Mouse (Mus musculus) liver, embryonic 15.5 days (tissue): Measurements from ENCODE around the gene Gm21060. TPM values are rescaled to one million over a fixed set of nuclear protein-coding genes. Genes with fewer than 3 reads are reported as not detected.
"Not testable (repeated sequence)": the region's sequence is repeated elsewhere in the genome, so short reads cannot be mapped to it uniquely, and the experiment has no call there.

Experiments used
- ATAC-seq: fragments of 200-750 bp; cut with Nextera tagmentation; 2 replicates; pipeline ENCODE4 v1.8.0; 2017; ENCODE audit warnings: moderate number of reproducible peaks, mild to moderate bottlenecking, moderate library complexity; ENCODE audit not compliant: insufficient read depth
- H3K27ac ChIP-seq: fragments of 300-500 bp; sonication (generic); replicated peaks from 2 replicates; pipeline ENCODE4 v1.5.1; 2015; ENCODE audit warnings: mild to moderate bottlenecking, inconsistent platforms
- H3K27me3 ChIP-seq: fragments of 300-500 bp; sonication (generic); 2 replicates; pipeline ENCODE4 v1.6.1; 2015; ENCODE audit warnings: mild to moderate bottlenecking, inconsistent platforms
- H3K36me3 ChIP-seq: fragments of 300-500 bp; sonication (generic); replicated peaks from 2 replicates; pipeline ENCODE4 v1.6.1; 2015; ENCODE audit warnings: moderate library complexity, mild to moderate bottlenecking, inconsistent platforms
- H3K4me1 ChIP-seq: fragments of 300-500 bp; sonication (generic); replicated peaks from 2 replicates; pipeline ENCODE4 v1.6.1; 2015; ENCODE audit warnings: inconsistent platforms
- H3K4me2 ChIP-seq: fragments of 300-500 bp; sonication (generic); 2 replicates; pipeline ENCODE4 v1.6.1; 2015; ENCODE audit warnings: moderate library complexity, mild to moderate bottlenecking, inconsistent platforms
- H3K4me3 ChIP-seq: fragments of 300-500 bp; sonication (generic); replicated peaks from 2 replicates; pipeline ENCODE4 v1.5.1; 2015; ENCODE audit warnings: mild to moderate bottlenecking, inconsistent platforms
- H3K9ac ChIP-seq: fragments of 300-500 bp; sonication (generic); 2 replicates; pipeline ENCODE4 v1.6.1; 2015; ENCODE audit warnings: moderate library complexity, mild to moderate bottlenecking, inconsistent platforms
- H3K9me3 ChIP-seq: fragments of 300-500 bp; sonication (generic); replicated peaks from 2 replicates; pipeline ENCODE4 v1.6.1; 2016; ENCODE audit warnings: inconsistent platforms
- WGBS: fragments of 180-500 bp; shearing (Covaris S2); methylation state at CpG from one replicate; pipeline ENCODE4 v1.1.7; 2015; ENCODE audit warnings: mixed read lengths; ENCODE audit not compliant: insufficient replicate concordance; 5-methylcytosine and 5-hydroxymethylcytosine counted together
- polyA plus RNA-seq: library from polyadenylated mRNA; unstranded; fragments of >200 nt; fragmentation: Nextera tagmentation; extraction: Ambion mirVana; gene quantifications from 2 replicates; pipeline ENCODE4 v1.2.1, GENCODE M21; 2015

Gm21060 gene
- polyA plus RNA-seq, result not detected in 2 replicates

DNA sequence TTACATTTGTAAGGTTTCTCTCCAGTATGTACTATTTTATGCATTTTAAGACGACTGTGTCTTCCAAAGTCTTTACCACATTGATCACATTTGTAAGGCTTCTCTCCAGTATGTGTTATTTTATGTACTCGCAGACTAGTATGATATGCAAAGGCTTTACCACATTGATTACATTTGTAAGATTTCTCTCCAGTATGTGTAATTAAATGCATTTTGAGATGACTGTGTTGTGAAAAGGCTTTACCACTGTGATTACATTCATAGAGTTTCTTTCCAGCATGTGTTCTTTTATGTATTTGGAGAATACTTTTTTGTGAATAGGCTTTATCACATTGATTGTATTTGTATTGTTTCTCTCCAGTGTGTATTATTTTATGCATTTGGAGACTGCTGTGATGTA lies at the start of gene Gm21060:
Gene Gm21060, minus strand, starts transcription at position 101 of the 400 bp plus-strand sequence.
- WGBS, result 61% methylated on average over 2 of the region's 2 CpGs
- ATAC-seq, result no peak
- no peaks in the 10 kb centered on the region for H3K9me3 ChIP-seq
- no peaks in the 10 kb centered on the region for H3K4me1 ChIP-seq
- H3K27me3 ChIP-seq, result no peaks in the 10 kb centered on the region
- H3K4me2 ChIP-seq, result no peak within 1 kb of the TSS
- no peak within 1 kb of the TSS for H3K4me3 ChIP-seq
- no peak within 1 kb of the TSS for H3K9ac ChIP-seq
- no peaks in the 10 kb centered on the region for H3K36me3 ChIP-seq
- H3K27ac ChIP-seq, result no peak within 1 kb of the TSS

DNA sequence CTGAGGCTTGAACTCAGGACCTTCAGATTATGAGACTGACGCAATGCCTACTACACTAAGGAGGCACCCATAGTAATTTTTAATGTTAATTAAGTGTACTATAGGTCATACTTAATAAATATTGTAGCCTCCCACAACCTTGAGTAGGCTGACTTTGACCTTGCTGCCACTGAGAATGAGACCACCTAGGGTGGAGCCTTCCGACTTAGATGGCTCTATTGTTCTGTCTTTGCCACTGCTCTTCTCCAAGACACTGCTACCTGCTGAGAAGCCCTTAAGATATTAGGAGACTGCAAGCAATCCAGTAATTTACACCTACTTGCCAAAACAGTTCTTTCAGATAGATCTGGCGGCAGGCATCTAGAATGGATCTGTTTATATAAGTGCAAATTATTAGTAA lies 24.0 kb upstream of the Gm21060 start:
- not testable (repeated sequence) for H3K4me3 ChIP-seq, H3K36me3 ChIP-seq, H3K4me2 ChIP-seq, H3K27ac ChIP-seq, H3K9ac ChIP-seq, H3K9me3 ChIP-seq, H3K27me3 ChIP-seq, H3K4me1 ChIP-seq, ATAC-seq
- WGBS, result 64% methylated on average over 3 of the region's 3 CpGs

DNA sequence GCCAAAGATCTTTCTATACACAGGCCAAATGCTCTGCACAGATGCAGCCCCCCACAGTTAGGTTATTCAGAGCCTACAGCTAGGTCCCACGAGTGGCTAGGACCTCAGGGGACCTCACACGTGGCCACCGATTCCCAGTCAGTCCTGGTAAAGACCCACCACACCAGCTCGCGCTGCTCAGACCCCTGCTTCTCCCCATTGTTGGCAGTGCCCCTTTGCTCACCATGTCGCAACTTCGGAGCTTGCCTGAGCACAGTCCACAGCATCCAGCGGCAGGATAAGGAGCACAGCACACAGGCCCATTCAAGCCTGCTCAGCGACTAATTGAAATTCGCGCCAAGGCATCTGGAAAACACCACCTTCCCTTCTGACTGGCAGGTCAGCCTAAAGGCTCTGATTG lies 16.3 kb upstream of the Gm21060 start:
- H3K4me2 ChIP-seq, H3K4me3 ChIP-seq, H3K9me3 ChIP-seq, ATAC-seq, H3K27me3 ChIP-seq, H3K9ac ChIP-seq, H3K27ac ChIP-seq, H3K36me3 ChIP-seq, H3K4me1 ChIP-seq: not testable (repeated sequence)
- 41% methylated on average over 11 of the region's 11 CpGs for WGBS

DNA sequence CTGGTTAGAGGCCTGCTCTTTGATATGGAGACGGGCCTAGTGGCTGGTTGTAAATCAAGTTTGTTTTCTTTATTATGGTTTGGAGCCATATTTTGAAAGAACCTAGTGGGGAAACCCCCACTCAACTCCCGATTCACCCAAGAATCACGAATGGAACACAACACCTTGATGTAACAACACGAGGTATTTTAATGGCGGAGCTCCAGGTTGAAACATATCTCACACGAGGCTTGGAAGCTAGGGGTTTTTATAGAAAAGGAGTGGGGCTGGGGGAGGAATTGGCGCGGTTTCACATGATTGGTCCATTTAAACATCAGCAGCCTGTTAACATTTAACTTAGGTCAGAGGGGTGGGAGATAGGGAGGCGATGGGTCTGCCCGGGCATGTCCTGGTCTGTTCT lies 15.5 kb upstream of the Gm21060 start:
- H3K4me3 ChIP-seq, ATAC-seq, H3K4me2 ChIP-seq, H3K9me3 ChIP-seq, H3K27ac ChIP-seq, H3K27me3 ChIP-seq, H3K9ac ChIP-seq, H3K36me3 ChIP-seq, H3K4me1 ChIP-seq: not testable (repeated sequence)
- 69% methylated on average over 10 of the region's 10 CpGs for WGBS

DNA sequence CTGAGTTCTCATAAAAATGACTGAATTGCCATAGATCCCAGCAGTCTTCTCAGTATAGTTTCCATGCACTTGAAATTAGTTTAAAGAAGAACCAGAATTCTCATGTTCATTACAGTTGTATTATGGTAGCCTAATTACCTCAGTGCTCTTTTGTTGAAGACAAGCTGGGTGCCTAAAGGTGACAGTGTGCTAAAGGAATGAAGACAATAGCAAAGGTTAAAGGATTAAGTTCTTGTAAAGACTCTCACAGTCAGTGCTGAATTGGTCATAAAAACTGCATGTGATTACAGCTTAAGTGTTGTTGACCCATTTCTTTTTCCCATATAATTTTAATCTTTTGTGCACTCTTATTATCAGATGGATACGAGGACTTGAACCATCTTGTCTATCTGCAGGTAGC lies 11.2 kb upstream of the Gm21060 start:
- not testable (repeated sequence) for H3K4me1 ChIP-seq, H3K4me2 ChIP-seq, H3K27ac ChIP-seq, H3K36me3 ChIP-seq, H3K27me3 ChIP-seq, H3K9ac ChIP-seq, H3K4me3 ChIP-seq, ATAC-seq, H3K9me3 ChIP-seq
- WGBS, result 43% methylated on average over 1 of the region's 1 CpGs

DNA sequence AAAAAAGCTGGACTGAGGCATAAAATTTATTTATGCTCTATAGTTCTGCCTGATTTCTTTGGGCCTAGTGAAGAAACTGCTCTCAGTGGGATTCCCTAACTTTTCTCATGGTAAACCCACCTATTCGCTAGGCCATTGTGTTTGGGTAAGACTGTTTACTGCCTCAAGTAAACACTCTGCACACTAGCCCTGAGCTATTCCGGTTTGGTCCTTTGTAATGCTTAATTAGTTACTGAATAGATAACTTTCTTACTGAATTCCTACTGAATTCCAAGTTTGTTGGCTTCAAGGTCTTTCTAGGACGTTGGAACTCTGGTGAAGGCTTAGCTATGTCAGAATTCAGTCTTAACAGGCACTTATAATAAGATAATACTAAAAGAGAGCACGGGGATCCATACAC lies 11.8 kb downstream of the Gm21060 start:
- H3K27ac ChIP-seq, H3K4me2 ChIP-seq, H3K36me3 ChIP-seq, H3K4me1 ChIP-seq, H3K27me3 ChIP-seq, H3K4me3 ChIP-seq, ATAC-seq, H3K9ac ChIP-seq, H3K9me3 ChIP-seq: not testable (repeated sequence)
- WGBS, result 55% methylated on average over 4 of the region's 4 CpGs

DNA sequence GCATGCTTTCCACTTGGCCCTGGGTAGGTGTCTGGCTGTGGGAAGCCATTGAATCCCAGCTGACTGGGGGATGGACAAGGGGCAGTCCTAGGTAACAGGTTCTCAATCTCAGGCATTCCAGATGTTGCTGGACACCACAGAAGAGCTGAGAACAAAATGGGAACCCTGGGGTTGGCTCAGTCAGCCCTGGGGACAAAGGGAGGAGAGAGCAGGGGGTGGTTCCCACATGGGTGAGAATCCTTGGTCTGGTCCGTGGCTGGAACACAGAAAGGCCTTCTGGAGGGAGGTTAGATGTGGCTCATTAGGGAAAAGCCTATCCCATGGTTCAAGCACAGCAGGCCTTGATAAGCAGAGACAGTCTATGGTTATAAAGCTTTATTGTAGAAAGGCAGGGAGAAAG lies 13.3 kb downstream of the Gm21060 start:
- H3K4me2 ChIP-seq, result no peak overlapping the region
- no peaks in the 10 kb centered on the region for H3K4me1 ChIP-seq
- ATAC-seq, result no peak
- H3K9ac ChIP-seq, result no peak overlapping the region
- WGBS, result 36% methylated on average over 1 of the region's 1 CpGs
- H3K36me3 ChIP-seq, result no peaks in the 10 kb centered on the region
- H3K27ac ChIP-seq, result no peak overlapping the region
- no peaks in the 10 kb centered on the region for H3K27me3 ChIP-seq
- no peak overlapping the region for H3K4me3 ChIP-seq
- no peaks in the 10 kb centered on the region for H3K9me3 ChIP-seq

DNA sequence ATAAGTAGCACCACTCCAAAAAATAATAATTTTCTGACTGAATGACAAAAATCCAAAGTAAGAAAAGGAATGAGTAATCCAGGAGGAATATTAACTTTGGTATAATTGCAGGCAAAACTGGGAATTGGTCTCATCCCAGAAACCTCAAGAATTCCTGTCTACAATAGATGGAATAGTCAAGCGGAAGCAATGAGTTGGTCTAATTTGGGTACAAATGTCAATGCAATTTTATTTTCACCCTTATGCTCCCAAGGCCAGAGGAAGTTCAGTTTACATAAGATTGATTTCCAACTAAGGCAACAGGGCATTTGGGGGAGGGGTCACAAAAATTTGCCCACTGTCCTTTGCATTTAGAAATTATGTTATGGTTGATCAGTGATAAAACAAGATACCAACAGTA lies 21.4 kb downstream of the Gm21060 start:
- H3K9ac ChIP-seq, result no peak overlapping the region
- no peak for ATAC-seq
- WGBS, result 60% methylated on average over 1 of the region's 1 CpGs

DNA sequence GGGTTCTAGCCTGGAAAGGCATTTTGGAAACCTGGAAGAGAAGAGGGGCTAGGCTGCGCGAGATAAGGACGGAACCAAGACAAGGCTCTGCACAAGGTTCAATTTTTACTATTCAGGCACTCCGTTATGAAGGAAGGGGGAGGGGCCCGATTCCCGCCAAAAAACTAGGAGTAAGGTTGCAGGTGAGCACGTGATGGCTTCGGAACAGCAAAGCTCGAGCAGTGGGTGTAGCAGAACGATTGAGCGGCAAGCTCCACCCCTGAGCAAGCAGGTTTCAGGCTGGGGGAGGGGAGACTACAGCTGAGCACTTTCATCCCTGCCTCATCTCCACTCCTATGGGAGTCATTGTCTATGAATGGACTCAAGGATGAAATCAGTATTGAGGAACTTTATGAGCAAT lies 27.7 kb downstream of the Gm21060 start:
- H3K9ac ChIP-seq, H3K36me3 ChIP-seq, ATAC-seq, H3K4me2 ChIP-seq, H3K9me3 ChIP-seq, H3K4me1 ChIP-seq, H3K27ac ChIP-seq, H3K4me3 ChIP-seq, H3K27me3 ChIP-seq: not testable (repeated sequence)
- WGBS, result 28% methylated on average over 11 of the region's 11 CpGs

More for the DNA sequence above, 21.4 kb downstream of the Gm21060 start:
- no peaks in the 10 kb centered on the region for H3K4me1 ChIP-seq
- no peaks in the 10 kb centered on the region for H3K36me3 ChIP-seq
- H3K27me3 ChIP-seq, result no peaks in the 10 kb centered on the region
- H3K4me2 ChIP-seq, result no peak overlapping the region
- no peaks in the 10 kb centered on the region for H3K9me3 ChIP-seq
- no peak overlapping the region for H3K27ac ChIP-seq
- no peak overlapping the region for H3K4me3 ChIP-seq

DNA sequence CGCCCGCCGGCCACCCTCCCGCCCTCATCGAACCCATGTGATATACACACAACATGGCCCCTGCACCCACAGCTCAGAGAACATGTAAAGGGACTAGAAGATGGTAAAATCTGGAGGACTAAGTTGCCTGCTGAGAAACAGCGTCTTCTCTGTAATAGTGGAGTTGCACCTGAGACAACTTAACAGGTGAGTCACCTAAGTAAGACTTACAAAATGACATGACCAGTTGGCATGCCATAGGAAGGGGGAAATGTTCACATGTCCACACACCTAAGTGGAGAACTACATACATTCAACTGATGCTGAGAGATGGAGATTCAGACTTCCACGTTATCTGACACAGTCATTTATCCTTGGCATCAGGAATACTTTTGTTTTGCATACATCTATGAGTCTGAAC lies 29.7 kb downstream of the Gm21060 start:
- H3K4me1 ChIP-seq, result 0 out of 2 replicates have a peak, but pooled peaks cover 4% of the 10 kb centered on the region
- no peak for ATAC-seq

DNA sequence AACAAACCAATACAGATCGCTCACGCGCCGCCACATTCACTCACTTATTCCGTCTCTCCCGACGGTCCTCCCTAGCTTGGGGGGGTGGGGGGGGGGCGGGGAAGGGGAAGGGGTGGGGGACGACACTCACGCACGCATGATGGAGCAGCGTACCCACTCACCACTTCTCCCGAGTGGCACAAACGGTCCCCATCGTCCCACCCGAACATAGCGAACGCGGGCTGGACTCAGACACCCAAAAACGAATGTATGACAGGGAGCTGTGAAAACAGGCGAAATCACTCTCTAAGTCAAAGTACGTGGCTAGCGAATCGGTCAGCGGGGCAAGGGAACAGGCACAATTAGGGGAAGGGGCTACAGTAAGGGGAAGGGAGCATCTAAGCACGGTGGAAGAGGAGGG lies 30.2 kb downstream of the Gm21060 start:
- ATAC-seq, result no peak
- Histone ChIP-seq H3K9ac (no peak overlapping the region), H3K9me3 (no peaks in the 10 kb centered on the region), H3K4me3 (no peak overlapping the region), H3K4me1 (0 out of 2 replicates have a peak, but pooled peaks cover 4% of the 10 kb centered on the region), H3K4me2 (no peak overlapping the region), H3K36me3 (no peaks in the 10 kb centered on the region), H3K27me3 (no peaks in the 10 kb centered on the region; the same call in 1 of the 2 replicates), H3K27ac (no peak overlapping the region)
- 1% methylated on average over 26 of the region's 26 CpGs for WGBS

More for the DNA sequence above, 29.7 kb downstream of the Gm21060 start:
- Histone ChIP-seq H3K27ac (no peak overlapping the region), H3K4me3 (no peak overlapping the region), H3K27me3 (no peaks in the 10 kb centered on the region; the same call in 1 of the 2 replicates), H3K4me2 (no peak overlapping the region), H3K9me3 (no peaks in the 10 kb centered on the region), H3K36me3 (no peaks in the 10 kb centered on the region), H3K9ac (no peak overlapping the region)
- 19% methylated on average over 7 of the region's 7 CpGs for WGBS

DNA sequence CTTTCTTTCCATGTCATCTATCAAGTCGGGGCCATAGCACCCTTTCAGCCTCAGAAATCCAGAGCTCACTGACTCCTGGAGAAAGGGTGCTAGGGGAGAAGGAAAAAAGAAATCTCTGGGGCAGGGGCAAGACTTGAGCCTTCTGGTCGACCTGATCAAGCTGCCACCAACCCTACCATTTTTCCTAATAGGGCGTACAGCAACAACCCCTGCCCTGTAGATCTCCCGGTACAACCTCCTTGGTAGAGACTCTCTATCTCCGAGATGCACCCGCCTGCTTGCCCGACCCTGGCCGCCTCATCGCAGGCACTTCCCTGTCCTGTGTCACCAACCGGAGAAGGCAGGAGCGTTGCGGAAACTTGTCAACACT lies 30.6 kb downstream of the Gm21060 start:
- H3K27ac ChIP-seq, result no peak overlapping the region

More for the DNA sequence above, 30.6 kb downstream of the Gm21060 start:
- H3K4me1 ChIP-seq, result 0 out of 2 replicates have a peak, but pooled peaks cover 4% of the 10 kb centered on the region
- no peak overlapping the region for H3K4me3 ChIP-seq
- H3K9ac ChIP-seq, result no peak overlapping the region
- H3K36me3 ChIP-seq, result no peaks in the 10 kb centered on the region
- ATAC-seq, result no peak
- H3K4me2 ChIP-seq, result no peak overlapping the region
- H3K9me3 ChIP-seq, result no peaks in the 10 kb centered on the region
- under 1% methylated on average over 12 of the region's 12 CpGs for WGBS
- no peaks in the 10 kb centered on the region; the same call in 1 of the 2 replicates for H3K27me3 ChIP-seq
